Mouse (Mus musculus): Measurements from ENCODE around the gene Aifm3. TPM values are rescaled to one million over a fixed set of nuclear protein-coding genes. Genes with fewer than 3 reads are reported as not detected.
A peak's percentile ranks its signal among the peaks of the same experiment; 100 is the strongest.
"Not testable (repeated sequence)": the region's sequence is repeated elsewhere in the genome, so short reads cannot be mapped to it uniquely, and the experiment has no call there.

Gene Aifm3
- total RNA-seq, 2 experiments from 2014 or later, result 105 to 133 TPM

GRCm38 (mm10) chr16:17496499-17497305, 7.3 kb downstream of the Aifm3 start:
- intact Hi-C loops (cut with DNase I), result no loop called here
- DNase-seq (ENCODE audit: low spot score in 2 of 2), result peak; percentile 89

GRCm38 (mm10) chr16:17499249-17499883, 10.0 kb downstream of the Aifm3 start:
- DNase-seq (ENCODE audit: low spot score in 2 of 2), result no peak
- intact Hi-C loops (cut with DNase I), result no loop called here

GRCm38 (mm10) chr16:17502681-17503080, 13.3 kb downstream of the Aifm3 start:
- intact Hi-C loops (cut with DNase I), result no loop called here
- no peak for DNase-seq (ENCODE audit: low spot score in 2 of 2)

GRCm38 (mm10) chr16:17507018-17507552, 17.7 kb downstream of the Aifm3 start:
- intact Hi-C loops (cut with DNase I), result no loop called here

GRCm38 (mm10) chr16:17508031-17508430, 18.6 kb downstream of the Aifm3 start:
- DNase-seq (ENCODE audit: low spot score in 2 of 2); intact Hi-C loops (cut with DNase I): not testable (repeated sequence)

More at GRCm38 (mm10) chr16:17507018-17507552, 17.7 kb downstream of the Aifm3 start:
- no peak for DNase-seq (ENCODE audit: low spot score in 2 of 2)

- peak; percentile 92 to 93 for DNase-seq (ENCODE audit: low spot score in 2 of 2)
- intact Hi-C loops (cut with DNase I), result no loop called here
Observed at GRCm38 (mm10) chr16:17508546-17509239, 19.3 kb downstream of the Aifm3 start, which contains the start of gene Lztr1. Gene Lztr1 (plus strand): TSS chr16:17508688.

GRCm38 (mm10) chr16:17509240-17509597, 19.8 kb downstream of the Aifm3 start:
- intact Hi-C loops (cut with DNase I), result no loop called here
- DNase-seq (ENCODE audit: low spot score in 2 of 2), result no peak

GRCm38 (mm10) chr16:17510143-17510542, 20.7 kb downstream of the Aifm3 start:
- intact Hi-C loops (cut with DNase I), result no loop called here
- no peak for DNase-seq (ENCODE audit: low spot score in 2 of 2)

- intact Hi-C loops (cut with DNase I), result no loop called here
- no peak for DNase-seq (ENCODE audit: low spot score in 2 of 2)
Observed at GRCm38 (mm10) chr16:17510686-17511085, 21.3 kb downstream of the Aifm3 start.

- no peak for DNase-seq (ENCODE audit: low spot score in 2 of 2)
- intact Hi-C loops (cut with DNase I), result no loop called here
Observed at GRCm38 (mm10) chr16:17511431-17511830, 22.0 kb downstream of the Aifm3 start.

GRCm38 (mm10) chr16:17518910-17519309, 29.5 kb downstream of the Aifm3 start:
- no peak for DNase-seq (ENCODE audit: low spot score in 2 of 2)
- intact Hi-C loops (cut with DNase I), result no loop called here

- no peak for DNase-seq (ENCODE audit: low spot score in 2 of 2)
- intact Hi-C loops (cut with DNase I), result no loop called here
Observed at GRCm38 (mm10) chr16:17524156-17524555, 34.7 kb downstream of the Aifm3 start.

- intact Hi-C loops (cut with DNase I), result no loop called here
- no peak for DNase-seq (ENCODE audit: low spot score in 2 of 2)
Observed at GRCm38 (mm10) chr16:17525524-17525923, 36.1 kb downstream of the Aifm3 start.

GRCm38 (mm10) chr16:17526223-17526622, 36.8 kb downstream of the Aifm3 start:
- no peak for DNase-seq (ENCODE audit: low spot score in 2 of 2)
- intact Hi-C loops (cut with DNase I), result no loop called here

GRCm38 (mm10) chr16:17527606-17528005, 38.2 kb downstream of the Aifm3 start:
- intact Hi-C loops (cut with DNase I), result no loop called here
- no peak for DNase-seq (ENCODE audit: low spot score in 2 of 2)

- no peak for DNase-seq (ENCODE audit: low spot score in 2 of 2)
- intact Hi-C loops (cut with DNase I), result no loop called here
Observed at GRCm38 (mm10) chr16:17528276-17528675, 38.9 kb downstream of the Aifm3 start.

- no peak for DNase-seq (ENCODE audit: low spot score in 2 of 2)
- intact Hi-C loops (cut with DNase I), result loop anchor here (5.0 to 10.0 kb wide), 2 partner anchors 58 to 125 kb away; partner anchors contain the start of genes Pi4ka and Snap29
Observed at GRCm38 (mm10) chr16:17529981-17530586, 40.7 kb downstream of the Aifm3 start.

- intact Hi-C loops (cut with DNase I), result loop anchor here (5.0 to 10.0 kb wide), 2 partner anchors 58 to 126 kb away; partner anchors contain the start of genes Pi4ka and Snap29
- peak; percentile 96 to 97 for DNase-seq (ENCODE audit: low spot score in 2 of 2)
Observed at GRCm38 (mm10) chr16:17530640-17531288, 41.4 kb downstream of the Aifm3 start, which contains the start of gene Thap7. Gene Thap7 (minus strand): TSS chr16:17531136.

- no peak for DNase-seq (ENCODE audit: low spot score in 2 of 2)
- intact Hi-C loops (cut with DNase I), result loop anchor here (5.0 to 10.0 kb wide), 2 partner anchors 60 to 127 kb away; partner anchors contain the start of genes Pi4ka and Snap29
Observed at GRCm38 (mm10) chr16:17532271-17532670, 42.9 kb downstream of the Aifm3 start.
